8 mouse cellular contexts compared by ENCODE assay signal in genomic region chr11:59661601-59662248, GRCm38 (mm10). TPM values are rescaled to one million over a fixed set of nuclear protein-coding genes. Genes with fewer than 3 reads are reported as not detected.
DNase-seq lines count a peak whose midpoint lies in the region; ATAC-seq and TF ChIP-seq lines count a peak whose summit lies in the region.

No protein-coding gene starts in this region.

- H3K79me2 ChIP-seq in CH12.LX (replicated peaks; ENCODE audit: control insufficient read depth, extremely low read depth, insufficient read depth, poor library complexity, severe bottlenecking): peaks cover 7% of the 10 kb centered on the region; the same call in 1 of the 2 replicates

- peak overlapping the region; percentile 66 for H3K9ac ChIP-seq in CH12.LX (ENCODE audit: insufficient read depth, low read depth)
- peak overlapping the region; percentile 37 for H3K9ac ChIP-seq in embryonic facial prominence, embryonic 15.5 days
- H3K9ac ChIP-seq in hindbrain, embryonic 16.5 days (ENCODE audit: low read depth, low read length): peak overlapping the region; percentile 74
- peak overlapping the region; percentile 74 for H3K9ac ChIP-seq in lung, postnatal 0 days (replicated peaks; ENCODE audit: low read depth)

- no peak for TF ChIP-seq EP300 in CH12.LX (IDR thresholded peaks at IDR 0.05; ENCODE audit: low read length)
- 0 out of 2 replicates have a peak, but pooled peaks have one; percentile 29 for TF ChIP-seq EP300 in lung, postnatal 0 days (IDR thresholded peaks at IDR 0.05)

- peak overlapping the region; percentile 45 for H3K4me2 ChIP-seq in CH12.LX (ENCODE audit: insufficient read depth, low read depth, poor library complexity, severe bottlenecking)
- H3K4me2 ChIP-seq in embryonic facial prominence, embryonic 15.5 days (replicated peaks): peak overlapping the region; percentile 63
- peak overlapping the region; percentile 65 for H3K4me2 ChIP-seq in hindbrain, embryonic 16.5 days (ENCODE audit: low read length)
- H3K4me2 ChIP-seq in lung, postnatal 0 days (replicated peaks; ENCODE audit: low read depth, low read length): peak overlapping the region; percentile 78

- in situ Hi-C loops in CH12.LX (cut with MboI; ENCODE audit: low pct_ligation_motif_present, low pct_unique_long_range_greater_than_20kb, low sequenced_read_pairs): no loop called here

- WGBS in embryonic facial prominence, embryonic 15.5 days: 2% methylated on average over 28 of the region's 28 CpGs
- WGBS in hindbrain, embryonic 16.5 days: 2% methylated on average over 28 of the region's 28 CpGs
- 5% methylated on average over 28 of the region's 28 CpGs for WGBS in lung, postnatal 0 days

- peaks cover 10 to 34% of the 10 kb centered on the region in 2 experiments for H3K4me1 ChIP-seq in CH12.LX (ENCODE audit: control insufficient read depth in 1 of 2, insufficient read depth in 2 of 2)
- H3K4me1 ChIP-seq in embryonic facial prominence, embryonic 15.5 days: peaks cover 35% of the 10 kb centered on the region
- H3K4me1 ChIP-seq in hindbrain, embryonic 16.5 days (ENCODE audit: control insufficient read depth, insufficient read depth, low read depth, low read length): peaks cover 34% of the 10 kb centered on the region
- H3K4me1 ChIP-seq in lung, postnatal 0 days (ENCODE audit: insufficient read depth, low read depth, low read length): peaks cover 18% of the 10 kb centered on the region

- no peak for TF ChIP-seq POLR2A in CH12.LX (IDR thresholded peaks at IDR 0.05; ENCODE audit: low read depth, low read length)

- peaks cover 13% of the 10 kb centered on the region for H3K27me3 ChIP-seq in CH12.LX (replicated peaks)
- H3K27me3 ChIP-seq in embryonic facial prominence, embryonic 15.5 days: no peaks in the 10 kb centered on the region
- no peaks in the 10 kb centered on the region for H3K27me3 ChIP-seq in hindbrain, embryonic 16.5 days (replicated peaks; ENCODE audit: control insufficient read depth, insufficient read depth, low read length)
- no peaks in the 10 kb centered on the region for H3K27me3 ChIP-seq in lung, postnatal 0 days (replicated peaks; ENCODE audit: insufficient read depth, low read length)

- no peak for TF ChIP-seq CTCF in CH12.LX (conservative IDR thresholded peaks at IDR 0.05 in 1 of 2, IDR thresholded peaks at IDR 0.05 in 1 of 2; ENCODE audit: low read depth in 2 of 2, low read length in 2 of 2)
- no peak for TF ChIP-seq CTCF in lung, postnatal 0 days (IDR thresholded peaks at IDR 0.05)

- peak overlapping the region; percentile 61 to 76 (median 73) for H3K4me3 ChIP-seq in CH12.LX (replicated peaks in 1 of 3; ENCODE audit: low read depth in 2 of 3, low read length in 2 of 3, poor library complexity in 1 of 3)
- peak overlapping the region; percentile 85 for H3K4me3 ChIP-seq in embryonic facial prominence, embryonic 15.5 days (replicated peaks)
- H3K4me3 ChIP-seq in hindbrain, embryonic 16.5 days (ENCODE audit: low read length): peak overlapping the region; percentile 83
- H3K4me3 ChIP-seq in lung, postnatal 0 days (ENCODE audit: low read depth, low read length): peak overlapping the region; percentile 69

- no peak for ATAC-seq in embryonic facial prominence, embryonic 15.5 days (ENCODE audit: insufficient number of reproducible peaks, low FRiP score, low TSS enrichment, low read depth)
- ATAC-seq in hindbrain, embryonic 16.5 days: no peak
- ATAC-seq in lung, postnatal 0 days: no peak

- TF ChIP-seq RAD21 in CH12.LX (IDR thresholded peaks at IDR 0.05; ENCODE audit: low read depth, low read length): no peak

- DNase-seq in cerebellum, adult 8-10 months: peak; percentile 27
- no peak for DNase-seq in cerebellum, adult 9-11 months
- DNase-seq in CH12.LX (ENCODE audit: extremely low read depth): no peak
- DNase-seq in lung, postnatal 0 days (ENCODE audit: low spot score): peak; percentile 38
- DNase-seq in urinary bladder, postnatal 4 days (ENCODE audit: low spot score in 2 of 2): no peak
- no peak for DNase-seq in left cerebral cortex, postnatal 4 days

- dilution Hi-C loops in CH12.LX (cut with MboI; ENCODE audit: extremely low pct_ligation_motif_present, extremely low pct_unique_long_range_greater_than_20kb, low sequenced_read_pairs): no loop called here

- H3K36me3 ChIP-seq in CH12.LX (replicated peaks in 1 of 2; ENCODE audit: control insufficient read depth in 1 of 2, insufficient read depth in 1 of 2, low read length in 1 of 2): peaks cover 0 to 4% of the 10 kb centered on the region in 2 experiments
- no peaks in the 10 kb centered on the region for H3K36me3 ChIP-seq in embryonic facial prominence, embryonic 15.5 days
- no peaks in the 10 kb centered on the region for H3K36me3 ChIP-seq in hindbrain, embryonic 16.5 days (ENCODE audit: control insufficient read depth, insufficient read depth, low read length)
- no peaks in the 10 kb centered on the region for H3K36me3 ChIP-seq in lung, postnatal 0 days (ENCODE audit: insufficient read depth, low read length)

- intact Hi-C loops in left cerebral cortex, postnatal 4 days (cut with DNase I): loop anchor here (10.0 kb wide), 1 partner anchor 63 kb away; no protein-coding TSS in a partner anchor

- no peaks in the 10 kb centered on the region for H3K9me3 ChIP-seq in CH12.LX (replicated peaks; ENCODE audit: low read length)
- H3K9me3 ChIP-seq in embryonic facial prominence, embryonic 15.5 days (replicated peaks): no peaks in the 10 kb centered on the region
- no peaks in the 10 kb centered on the region for H3K9me3 ChIP-seq in hindbrain, embryonic 16.5 days (ENCODE audit: control insufficient read depth, low read length)
- H3K9me3 ChIP-seq in lung, postnatal 0 days (ENCODE audit: low read length): no peaks in the 10 kb centered on the region

- H3K27ac ChIP-seq in CH12.LX (ENCODE audit: insufficient read depth, low read depth): no peak overlapping the region
- peak overlapping the region; percentile 76 for H3K27ac ChIP-seq in embryonic facial prominence, embryonic 15.5 days (replicated peaks)
- peak overlapping the region; percentile 97 for H3K27ac ChIP-seq in hindbrain, embryonic 16.5 days (ENCODE audit: low read depth, low read length)
- peak overlapping the region; percentile 97 for H3K27ac ChIP-seq in lung, postnatal 0 days (ENCODE audit: low read length)

TF ChIP-seq in CH12.LX, 34 proteins besides CTCF, POLR2A, EP300 and RAD21:
- TF ChIP-seq TBP (conservative IDR thresholded peaks at IDR 0.05; ENCODE audit: low read depth, low read length) (no peak), SIN3A (IDR thresholded peaks at IDR 0.05; ENCODE audit: low read length) (peak; percentile 24; the same call in 1 of the 2 replicates), MAFK (IDR thresholded peaks at IDR 0.05; ENCODE audit: insufficient replicate concordance, low read length) (no peak), ZKSCAN1 (IDR thresholded peaks at IDR 0.05; ENCODE audit: borderline replicate concordance, low read depth, low read length) (peak; percentile 98), MAX (IDR thresholded peaks at IDR 0.05; ENCODE audit: low read length) (no peak; the same call in 1 of the 2 replicates), PAX5 (IDR thresholded peaks at IDR 0.05; ENCODE audit: low read length) (no peak), KAT2A (IDR thresholded peaks at IDR 0.05; ENCODE audit: insufficient replicate concordance, low read length) (no peak), UBTF (IDR thresholded peaks at IDR 0.05; ENCODE audit: low read depth, low read length) (no peak), NRF1 (IDR thresholded peaks at IDR 0.05; ENCODE audit: low read depth, low read length) (no peak), MAZ (IDR thresholded peaks at IDR 0.05; ENCODE audit: low read depth, low read length) (no peak), ZNF384 (IDR thresholded peaks at IDR 0.05; ENCODE audit: low read depth, low read length) (no peak), E2F4 (IDR thresholded peaks at IDR 0.05; ENCODE audit: insufficient replicate concordance, low read depth, low read length) (no peak)

RNA-seq across cellular contexts. Expression of gene Mprip, which starts 0.6 kb away (rescaled TPM):
- total RNA-seq in CH12.LX (2012; rRNA removed) (59.5 and 71.6 TPM in 2 replicates), CH12.LX (2014; rRNA removed) (45.6 and 50.6 TPM in 2 replicates)
- 52.8 and 56.4 TPM in 2 replicates for polyA plus RNA-seq in CH12.LX (2012; ENCODE audit: insufficient read length, low read depth)
- 66.9 and 75.8 TPM in 2 replicates for polyA plus RNA-seq in embryonic facial prominence, embryonic 15.5 days (2015; fragmentation: Nextera tagmentation; extraction: Ambion mirVana)
- 34.8 and 38.9 TPM in 2 replicates for polyA plus RNA-seq in hindbrain, embryonic 16.5 days (2015; fragmentation: Nextera tagmentation; extraction: Ambion mirVana)
- polyA plus RNA-seq in lung, postnatal 0 days (2015; fragmentation: Nextera tagmentation; extraction: Ambion mirVana): 88.0 and 114 TPM in 2 replicates
- total RNA-seq in left cerebral cortex, postnatal 4 days (2021): 100 to 1,000 TPM; 270 to 281 TPM

Comparison
In these comparisons a context has a peak if more than half of its experiments do, and no peak if none do; other contexts are left out.
1. DNase-seq: peak in cerebellum, adult 8-10 months (single experiment) and lung, postnatal 0 days (single experiment); none in cerebellum, adult 9-11 months (single experiment), CH12.LX (single experiment), urinary bladder, postnatal 4 days (0 of 2) and left cerebral cortex, postnatal 4 days (single experiment).
2. Peak in every context shown above with its lines, with median percentiles within 50 percentile points of each other: H3K4me2 ChIP-seq, H3K4me3 ChIP-seq and H3K9ac ChIP-seq.